Mouse (Mus musculus) erythroblast, embryonic 14.5 days (primary cell): ENCODE data around the gene Cflar.

ENCODE experiments used
- GATA1 ChIP-seq: IDR thresholded peaks from 2 replicates; pipeline ENCODE4 v1.6.1; 2012; ENCODE audit warnings: low read length, inconsistent platforms, mixed read lengths
- TAL1 ChIP-seq: IDR thresholded peaks from 3 replicates; pipeline ENCODE4 v1.6.1; 2012; ENCODE audit warnings: low read length, inconsistent platforms, mixed read lengths

- TF ChIP-seq TAL1, result no peak
- no peak for TF ChIP-seq GATA1
Measured at GRCm38 (mm10) chr1:58769701-58770100, 58.4 kb downstream of the Cflar start.
